Mouse (Mus musculus): ENCODE measurements around the gene Rab25. TPM values are rescaled to one million over a fixed set of nuclear protein-coding genes. Genes with fewer than 3 reads are reported as not detected.
"Not testable (repeated sequence)": the region's sequence is repeated elsewhere in the genome, so short reads cannot be mapped to it uniquely, and the experiment has no call there.

The Rab25 gene
- under 1 TPM in 1 of 2 experiments, not detected in 1; 0.26 TPM for total RNA-seq (2021)
- long read RNA-seq, experiment 1, result 0 reads
- long read RNA-seq, experiment 2, result 0 reads

GRCm38 (mm10) chr3:88548180-88548917 is at the start of gene Rab25:
Gene Rab25 (minus strand): TSS chr3:88548300.
- DNase-seq, result no peak

- not testable (repeated sequence) for DNase-seq
Observed at GRCm38 (mm10) chr3:88596547-88596946, 48.4 kb upstream of the Rab25 start.

GRCm38 (mm10) chr3:88593893-88594580 is 45.9 kb upstream of the Rab25 start:
- no peak for DNase-seq

GRCm38 (mm10) chr3:88592942-88593576 is 45.0 kb upstream of the Rab25 start:
- peak in 1 of 2 experiments; percentile 17 for DNase-seq

- peak; percentile 53 to 81 for DNase-seq
Observed at GRCm38 (mm10) chr3:88591950-88592731, 44.0 kb upstream of the Rab25 start.

- DNase-seq, result no peak
Observed at GRCm38 (mm10) chr3:88591044-88591443, 42.9 kb upstream of the Rab25 start.

- DNase-seq, result no peak
Observed at GRCm38 (mm10) chr3:88590246-88590645, 42.1 kb upstream of the Rab25 start.

GRCm38 (mm10) chr3:88586640-88587039 is 38.5 kb upstream of the Rab25 start:
- DNase-seq, result no peak

- no peak for DNase-seq
Observed at GRCm38 (mm10) chr3:88585769-88586168, 37.7 kb upstream of the Rab25 start.

GRCm38 (mm10) chr3:88579454-88580117 is 31.5 kb upstream of the Rab25 start:
- peak; percentile 89 to 90 for DNase-seq

- DNase-seq, result no peak
Observed at GRCm38 (mm10) chr3:88578498-88579424, 30.7 kb upstream of the Rab25 start.

- DNase-seq, result not testable (repeated sequence)
Observed at GRCm38 (mm10) chr3:88577846-88578245, 29.7 kb upstream of the Rab25 start.

GRCm38 (mm10) chr3:88575540-88575939 is 27.4 kb upstream of the Rab25 start, which contains the start of gene Ssr2:
Gene Ssr2 (plus strand): TSS chr3:88575876.
- no peak for DNase-seq

GRCm38 (mm10) chr3:88573810-88574209 is 25.7 kb upstream of the Rab25 start:
- no peak for DNase-seq

GRCm38 (mm10) chr3:88572835-88573234 is 24.7 kb upstream of the Rab25 start:
- DNase-seq, result no peak

GRCm38 (mm10) chr3:88571856-88572255 is 23.8 kb upstream of the Rab25 start:
- DNase-seq, result no peak

GRCm38 (mm10) chr3:88570341-88570740 is 22.2 kb upstream of the Rab25 start:
- DNase-seq, result no peak

GRCm38 (mm10) chr3:88569694-88570093 is 21.6 kb upstream of the Rab25 start:
- no peak for DNase-seq

- DNase-seq, result no peak
Observed at GRCm38 (mm10) chr3:88569093-88569492, 21.0 kb upstream of the Rab25 start.

GRCm38 (mm10) chr3:88568615-88569014 is 20.5 kb upstream of the Rab25 start:
- no peak for DNase-seq

Data from heart, adult 18-20 months (tissue).